In genomic region chr11:90109681-90110111, GRCm38 (mm10) we compare ENCODE assay signal across 13 mouse cellular contexts.
A peak's percentile ranks its signal among the peaks of the same experiment; 100 is the strongest.
DNase-seq lines count a peak whose midpoint lies in the region; ATAC-seq and TF ChIP-seq lines count a peak whose summit lies in the region.
"Had no signal": no experiment of that assay in that cellular context is flagged by ENCODE, and none has a peak within 500 bp of the region (broad histone marks: within the 10 kb centered on the region; RNA-seq: fewer than 3 reads in every experiment).

No protein-coding gene starts in this region.

- no peaks in the 10 kb centered on the region for H3K36me3 ChIP-seq in midbrain, embryonic 10.5 days
- no peaks in the 10 kb centered on the region for H3K36me3 ChIP-seq in midbrain, embryonic 15.5 days (replicated peaks)
- H3K36me3 ChIP-seq in forebrain, embryonic 13.5 days (ENCODE audit: poor library complexity, severe bottlenecking): no peaks in the 10 kb centered on the region
- no peaks in the 10 kb centered on the region for H3K36me3 ChIP-seq in intestine, postnatal 0 days (ENCODE audit: control insufficient read depth, insufficient read depth)
- H3K36me3 ChIP-seq: G1E; limb, embryonic 10.5 days had no signal

- no peak for DNase-seq in midbrain, embryonic 10.5 days (ENCODE audit: low spot score)
- peak; percentile 48 for DNase-seq in mesoderm, embryonic 11.5 days (ENCODE audit: low read depth, low spot score)
- DNase-seq in kidney, postnatal 4 days: no peak
- DNase-seq in layer of hippocampus, postnatal 36 days: no peak
- DNase-seq in left cerebral cortex, postnatal 25 days (ENCODE audit: low spot score in 2 of 2): no peak
- DNase-seq: cerebellum, postnatal 10 days; kidney, adult 9 months had no signal

- no peak overlapping the region for H3K4me3 ChIP-seq in midbrain, embryonic 10.5 days
- no peak overlapping the region for H3K4me3 ChIP-seq in midbrain, embryonic 15.5 days
- no peak overlapping the region for H3K4me3 ChIP-seq in forebrain, embryonic 13.5 days
- H3K4me3 ChIP-seq in intestine, postnatal 0 days (ENCODE audit: low read depth, low read length): no peak overlapping the region
- H3K4me3 ChIP-seq: limb, embryonic 10.5 days had no signal

- H3K27me3 ChIP-seq in midbrain, embryonic 10.5 days (ENCODE audit: low read depth, poor library complexity, severe bottlenecking): peaks cover 18% of the 10 kb centered on the region; the same call in 1 of the 2 replicates
- no peaks in the 10 kb centered on the region for H3K27me3 ChIP-seq in midbrain, embryonic 15.5 days (replicated peaks)
- no peaks in the 10 kb centered on the region for H3K27me3 ChIP-seq in forebrain, embryonic 13.5 days
- no peaks in the 10 kb centered on the region for H3K27me3 ChIP-seq in intestine, postnatal 0 days (replicated peaks; ENCODE audit: control insufficient read depth, insufficient read depth, low read length)

- intact Hi-C loops in left cerebral cortex, postnatal 25 days (cut with DNase I): no loop called here

- peaks cover 23% of the 10 kb centered on the region for H3K4me1 ChIP-seq in midbrain, embryonic 10.5 days
- H3K4me1 ChIP-seq in midbrain, embryonic 15.5 days: no peaks in the 10 kb centered on the region
- peaks cover 19% of the 10 kb centered on the region for H3K4me1 ChIP-seq in forebrain, embryonic 13.5 days
- no peaks in the 10 kb centered on the region for H3K4me1 ChIP-seq in intestine, postnatal 0 days (replicated peaks; ENCODE audit: control insufficient read depth, insufficient read depth, low read length)

- peak overlapping the region; percentile 74 for H3K27ac ChIP-seq in midbrain, embryonic 10.5 days (replicated peaks)
- H3K27ac ChIP-seq in midbrain, embryonic 15.5 days: no peak overlapping the region
- no peak overlapping the region for H3K27ac ChIP-seq in forebrain, embryonic 13.5 days
- no peak overlapping the region for H3K27ac ChIP-seq in intestine, postnatal 0 days (ENCODE audit: low read depth, low read length)
- H3K27ac ChIP-seq: limb, embryonic 10.5 days; liver, embryonic 14.5 days had no signal

- H3K4me2 ChIP-seq in midbrain, embryonic 15.5 days: no peak overlapping the region
- peak overlapping the region; percentile 26; the same call in 1 of the 2 replicates for H3K4me2 ChIP-seq in forebrain, embryonic 13.5 days
- no peak overlapping the region for H3K4me2 ChIP-seq in intestine, postnatal 0 days (replicated peaks; ENCODE audit: low read depth)

- WGBS in midbrain, embryonic 10.5 days: 17% methylated on average over 2 of the region's 2 CpGs
- 5% methylated on average over 2 of the region's 2 CpGs for WGBS in midbrain, embryonic 15.5 days
- 3% methylated on average over 2 of the region's 2 CpGs for WGBS in forebrain, embryonic 13.5 days
- WGBS in intestine, postnatal 0 days: 65% methylated on average over 2 of the region's 2 CpGs

- no peak for ATAC-seq in midbrain, embryonic 15.5 days (replicated peaks)
- peak; percentile 51; the same call in 1 of the 2 replicates for ATAC-seq in forebrain, embryonic 13.5 days
- ATAC-seq in intestine, postnatal 0 days: no peak

- no peak overlapping the region for H3K9ac ChIP-seq in midbrain, embryonic 15.5 days
- no peak overlapping the region for H3K9ac ChIP-seq in forebrain, embryonic 13.5 days
- no peak overlapping the region for H3K9ac ChIP-seq in intestine, postnatal 0 days (ENCODE audit: low read depth, low read length)
- H3K9ac ChIP-seq: liver, embryonic 14.5 days had no signal

- H3K9me3 ChIP-seq in midbrain, embryonic 10.5 days (replicated peaks): no peaks in the 10 kb centered on the region
- no peaks in the 10 kb centered on the region for H3K9me3 ChIP-seq in midbrain, embryonic 15.5 days
- no peaks in the 10 kb centered on the region for H3K9me3 ChIP-seq in forebrain, embryonic 13.5 days (replicated peaks)
- H3K9me3 ChIP-seq in intestine, postnatal 0 days (ENCODE audit: control insufficient read depth): no peaks in the 10 kb centered on the region
- H3K9me3 ChIP-seq: limb, embryonic 10.5 days had no signal

- TF ChIP-seq CTCF in intestine, postnatal 0 days (IDR thresholded peaks at IDR 0.05; ENCODE audit: low read depth): no peak
